Mouse (Mus musculus): ENCODE data around the gene Sptlc2.
A peak's percentile ranks its signal among the peaks of the same experiment; 100 is the strongest.

Gene Sptlc2

DNA sequence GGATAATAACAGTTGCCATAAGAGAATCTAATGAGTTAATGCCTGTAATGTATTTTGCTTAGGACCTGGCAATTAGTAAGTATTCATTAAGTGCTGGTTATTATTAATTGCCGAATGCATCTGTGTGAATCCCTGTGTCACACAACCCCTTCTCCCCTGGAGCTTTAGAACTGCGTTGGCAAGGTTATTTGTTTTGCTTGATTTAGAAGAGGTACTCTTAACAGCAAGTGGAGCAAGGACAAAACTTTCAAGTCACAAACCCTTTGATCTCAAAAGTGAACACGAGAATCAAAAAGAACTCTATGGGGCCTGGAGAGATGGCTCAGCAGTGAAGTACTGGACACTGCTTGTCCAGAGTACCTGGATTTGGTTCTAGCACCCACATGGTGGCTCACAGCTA lies 1.1 kb upstream of the Sptlc2 start:
- no peak for TF ChIP-seq POU5F1 (IDR thresholded peaks at IDR 0.05; ENCODE audit: borderline replicate concordance, low read length)
- TF ChIP-seq NANOG (IDR thresholded peaks at IDR 0.05; ENCODE audit: borderline replicate concordance, low read length), result no peak
- no peak for TF ChIP-seq CTCF (conservative IDR thresholded peaks at IDR 0.05; ENCODE audit: low read length)
- H3K9me3 ChIP-seq (ENCODE audit: low read length), result no peaks in the 10 kb centered on the region
- no peaks in the 10 kb centered on the region for H3K27me3 ChIP-seq (ENCODE audit: insufficient read depth, low read length)
- H3K4me3 ChIP-seq (replicated peaks; ENCODE audit: low read length), result no peak overlapping the region
- no peaks in the 10 kb centered on the region for H3K36me3 ChIP-seq (ENCODE audit: insufficient read depth, low read length)
- peaks cover 37% of the 10 kb centered on the region for H3K4me1 ChIP-seq (replicated peaks; ENCODE audit: low read depth, low read length)

DNA sequence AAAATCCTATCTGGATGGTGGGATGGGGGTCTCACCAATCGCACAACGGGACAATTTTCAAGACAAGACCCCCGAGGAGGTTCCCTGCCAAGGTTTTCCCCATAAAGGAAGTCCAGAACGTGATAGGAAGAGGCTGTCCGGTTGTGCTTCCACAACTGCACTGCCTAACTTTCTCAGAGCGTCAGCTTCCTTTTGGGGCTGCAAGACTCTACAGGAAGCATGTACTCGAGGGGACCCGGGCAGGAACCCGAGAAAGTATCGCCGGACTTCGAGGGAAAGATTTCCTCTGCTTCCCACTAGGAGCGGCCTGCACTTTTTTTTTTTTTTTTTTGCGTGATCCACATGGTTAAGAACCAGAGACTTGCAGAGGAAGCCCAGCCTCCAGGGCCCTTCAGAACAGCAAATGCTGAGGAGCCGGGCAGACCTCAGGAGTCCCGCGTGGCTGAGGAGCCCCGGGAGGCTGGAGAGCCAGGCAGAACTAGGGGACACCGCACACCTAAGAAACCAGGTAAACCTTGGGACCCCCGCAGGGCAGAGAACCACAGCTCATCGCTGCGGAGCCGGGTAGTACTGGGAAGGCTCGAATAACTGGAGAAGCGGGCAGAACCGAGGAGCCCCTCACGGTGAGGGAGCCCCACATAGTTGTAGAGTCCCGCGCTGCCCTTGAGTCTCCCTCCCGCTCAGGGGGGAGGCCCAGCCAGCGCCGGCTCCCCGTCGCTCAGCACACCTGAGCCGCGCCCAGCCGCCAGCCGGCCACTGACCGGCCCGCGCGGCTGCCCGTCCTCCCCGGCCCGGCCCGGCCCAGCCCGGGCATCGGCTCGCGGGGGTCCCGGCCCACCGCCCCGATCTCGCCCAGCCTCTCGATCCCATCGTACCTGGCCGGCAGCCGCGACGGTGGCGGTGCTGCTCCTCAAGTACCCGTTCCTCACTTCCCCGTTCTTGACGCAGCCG lies 709 bp downstream of the Sptlc2 start:
- TF ChIP-seq CTCF (conservative IDR thresholded peaks at IDR 0.05; ENCODE audit: low read length) (no peak), NANOG (IDR thresholded peaks at IDR 0.05; ENCODE audit: borderline replicate concordance, low read length) (no peak), POU5F1 (IDR thresholded peaks at IDR 0.05; ENCODE audit: borderline replicate concordance, low read length) (no peak)
- peak overlapping the region; percentile 96 for H3K4me3 ChIP-seq (replicated peaks; ENCODE audit: low read length)
- H3K27me3 ChIP-seq (ENCODE audit: insufficient read depth, low read length), result no peaks in the 10 kb centered on the region
- H3K9me3 ChIP-seq (ENCODE audit: low read length), result no peaks in the 10 kb centered on the region
- peaks cover 23% of the 10 kb centered on the region for H3K4me1 ChIP-seq (replicated peaks; ENCODE audit: low read depth, low read length)
- no peaks in the 10 kb centered on the region for H3K36me3 ChIP-seq (ENCODE audit: insufficient read depth, low read length)

DNA sequence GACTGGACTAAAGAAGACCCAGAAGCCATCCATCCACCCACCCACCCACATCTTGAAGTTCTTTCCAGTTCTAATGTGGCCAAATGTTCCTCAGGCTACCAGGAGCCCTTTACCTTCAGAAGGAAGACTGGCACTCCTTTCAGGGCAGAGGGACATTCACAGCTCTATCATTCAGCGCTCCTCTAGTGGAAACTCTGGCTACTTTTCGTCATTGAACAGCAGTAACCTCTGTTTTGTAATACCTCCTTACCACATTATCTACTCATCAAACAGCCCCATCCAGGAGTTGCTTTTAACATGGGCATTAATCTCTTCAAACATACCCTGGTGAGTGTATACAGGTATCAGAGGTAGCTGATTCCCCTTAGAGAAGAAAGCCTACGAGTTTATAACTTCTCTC lies 3.1 kb downstream of the Sptlc2 start:
- Histone ChIP-seq H3K4me1 (replicated peaks; ENCODE audit: low read depth, low read length) (peaks cover 27% of the 10 kb centered on the region), H3K36me3 (ENCODE audit: insufficient read depth, low read length) (peaks cover 5% of the 10 kb centered on the region; the same call in 1 of the 2 replicates), H3K9me3 (ENCODE audit: low read length) (no peaks in the 10 kb centered on the region), H3K4me3 (replicated peaks; ENCODE audit: low read length) (no peak overlapping the region), H3K27me3 (ENCODE audit: insufficient read depth, low read length) (no peaks in the 10 kb centered on the region)
- no peak for TF ChIP-seq CTCF (conservative IDR thresholded peaks at IDR 0.05; ENCODE audit: low read length)
- no peak for TF ChIP-seq POU5F1 (IDR thresholded peaks at IDR 0.05; ENCODE audit: borderline replicate concordance, low read length)
- TF ChIP-seq NANOG (IDR thresholded peaks at IDR 0.05; ENCODE audit: borderline replicate concordance, low read length), result no peak

DNA sequence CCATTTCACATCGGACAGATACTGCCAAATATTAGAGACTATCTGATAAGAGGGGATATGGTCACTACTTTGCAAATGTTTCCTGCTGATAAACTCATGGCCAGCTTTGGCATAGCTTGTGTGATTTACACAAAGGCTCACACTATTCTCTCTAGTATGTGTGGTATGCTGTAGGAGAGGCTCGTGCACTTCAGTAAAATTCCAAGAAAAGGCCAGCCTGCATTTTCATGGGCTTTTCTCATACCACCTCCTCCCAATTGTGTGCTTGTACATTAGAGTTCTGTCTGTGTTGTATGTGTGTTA lies 6.8 kb downstream of the Sptlc2 start:
- no peaks in the 10 kb centered on the region for H3K27me3 ChIP-seq (ENCODE audit: insufficient read depth, low read length)
- TF ChIP-seq NANOG (IDR thresholded peaks at IDR 0.05; ENCODE audit: borderline replicate concordance, low read length), result no peak
- TF ChIP-seq POU5F1 (IDR thresholded peaks at IDR 0.05; ENCODE audit: borderline replicate concordance, low read length), result no peak
- no peak for TF ChIP-seq CTCF (conservative IDR thresholded peaks at IDR 0.05; ENCODE audit: low read length)
- peaks cover 12% of the 10 kb centered on the region for H3K4me1 ChIP-seq (replicated peaks; ENCODE audit: low read depth, low read length)
- H3K36me3 ChIP-seq (ENCODE audit: insufficient read depth, low read length), result peaks cover 5% of the 10 kb centered on the region; the same call in 1 of the 2 replicates
- H3K9me3 ChIP-seq (ENCODE audit: low read length), result no peaks in the 10 kb centered on the region
- no peak overlapping the region for H3K4me3 ChIP-seq (replicated peaks; ENCODE audit: low read length)

DNA sequence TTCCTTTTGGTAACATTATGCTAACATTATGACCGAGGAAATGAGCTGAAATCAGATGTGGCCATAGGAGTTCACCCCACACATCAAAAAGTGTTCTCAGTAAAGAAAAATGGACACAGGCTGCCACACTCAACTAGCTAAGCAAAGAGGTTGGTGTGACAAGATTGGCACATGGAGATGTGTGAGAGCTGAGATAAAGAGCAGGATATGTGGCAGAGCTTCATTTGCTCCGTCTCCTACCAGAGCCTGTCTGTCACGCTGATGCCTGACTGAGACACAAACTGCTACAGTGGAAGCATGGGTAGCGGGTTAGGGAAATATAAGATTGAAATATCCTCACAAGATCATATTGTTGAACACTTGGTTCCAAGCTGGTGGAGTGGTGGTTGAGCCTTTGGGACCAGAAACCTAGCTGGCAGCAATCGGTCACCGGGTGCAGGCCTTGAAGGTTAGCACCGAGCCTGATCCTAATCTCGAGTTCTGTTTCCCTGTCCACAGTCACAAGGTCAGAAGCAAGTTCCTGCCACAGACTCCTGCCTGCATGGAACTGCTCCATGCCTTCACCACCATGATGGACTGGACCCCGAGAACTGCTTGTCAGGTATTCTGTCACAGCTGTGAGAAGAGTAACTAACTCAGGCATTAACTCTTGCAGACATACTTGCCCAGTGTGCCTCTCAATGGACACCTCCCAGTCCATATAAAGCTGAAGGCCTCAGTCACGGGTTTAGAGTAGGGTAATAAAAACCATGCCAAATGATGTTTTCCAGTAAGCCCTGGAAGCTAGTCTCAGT lies 7.4 kb downstream of the Sptlc2 start:
- Histone ChIP-seq H3K9me3 (ENCODE audit: low read length) (no peaks in the 10 kb centered on the region), H3K36me3 (ENCODE audit: insufficient read depth, low read length) (peaks cover 5% of the 10 kb centered on the region; the same call in 1 of the 2 replicates), H3K4me3 (replicated peaks; ENCODE audit: low read length) (no peak overlapping the region), H3K4me1 (replicated peaks; ENCODE audit: low read depth, low read length) (0 out of 2 replicates have a peak, but pooled peaks cover 7% of the 10 kb centered on the region), H3K27me3 (ENCODE audit: insufficient read depth, low read length) (no peaks in the 10 kb centered on the region)
- TF ChIP-seq CTCF (conservative IDR thresholded peaks at IDR 0.05; ENCODE audit: low read length) (no peak), NANOG (IDR thresholded peaks at IDR 0.05; ENCODE audit: borderline replicate concordance, low read length) (no peak), POU5F1 (IDR thresholded peaks at IDR 0.05; ENCODE audit: borderline replicate concordance, low read length) (no peak)

DNA sequence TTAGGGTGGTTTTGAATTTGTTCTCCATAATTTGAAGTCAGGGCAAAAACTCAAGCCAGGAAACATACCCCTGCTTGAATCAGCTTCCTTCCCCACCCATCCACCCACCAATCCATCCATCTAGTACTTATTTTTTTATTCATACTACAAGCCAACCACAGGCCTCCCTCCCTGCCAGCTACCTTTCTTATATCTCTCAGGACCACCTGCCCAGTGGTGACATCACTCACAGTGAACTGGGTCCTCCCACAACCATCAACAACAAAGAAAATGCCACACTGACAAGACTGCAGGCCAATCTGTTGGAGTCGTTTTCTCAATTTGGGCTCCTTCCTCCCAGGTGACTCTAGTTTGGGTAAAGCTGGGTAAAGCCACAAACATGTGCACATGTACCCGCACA lies 8.7 kb downstream of the Sptlc2 start:
- Histone ChIP-seq H3K27me3 (ENCODE audit: insufficient read depth, low read length) (no peaks in the 10 kb centered on the region), H3K36me3 (ENCODE audit: insufficient read depth, low read length) (peaks cover 7% of the 10 kb centered on the region; the same call in 1 of the 2 replicates), H3K4me3 (replicated peaks; ENCODE audit: low read length) (no peak overlapping the region), H3K4me1 (replicated peaks; ENCODE audit: low read depth, low read length) (0 out of 2 replicates have a peak, but pooled peaks cover 7% of the 10 kb centered on the region), H3K9me3 (ENCODE audit: low read length) (no peaks in the 10 kb centered on the region)
- TF ChIP-seq POU5F1 (IDR thresholded peaks at IDR 0.05; ENCODE audit: borderline replicate concordance, low read length), result no peak
- no peak for TF ChIP-seq CTCF (conservative IDR thresholded peaks at IDR 0.05; ENCODE audit: low read length)
- TF ChIP-seq NANOG (IDR thresholded peaks at IDR 0.05; ENCODE audit: borderline replicate concordance, low read length), result no peak

DNA sequence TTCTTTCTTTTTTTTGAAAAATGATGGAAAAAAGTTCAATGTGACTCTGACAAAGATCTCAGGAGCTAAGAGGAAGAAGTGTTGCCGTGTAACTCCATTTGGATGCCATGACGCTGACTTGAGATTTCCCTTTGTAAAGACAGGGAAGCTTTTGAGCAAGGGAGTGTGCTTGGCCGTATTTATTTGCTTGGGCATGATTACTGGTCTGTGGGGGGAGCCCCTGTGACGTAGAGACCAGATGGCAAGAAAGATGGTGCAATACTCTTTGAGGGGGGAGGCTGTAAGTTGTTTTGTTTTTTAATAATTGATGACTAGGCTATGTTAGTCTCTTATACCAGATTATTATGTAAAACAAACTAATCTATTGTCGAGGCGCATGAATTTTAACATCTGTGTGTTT lies 14.0 kb downstream of the Sptlc2 start:
- no peaks in the 10 kb centered on the region for H3K9me3 ChIP-seq (ENCODE audit: low read length)
- no peaks in the 10 kb centered on the region for H3K27me3 ChIP-seq (ENCODE audit: insufficient read depth, low read length)
- H3K36me3 ChIP-seq (ENCODE audit: insufficient read depth, low read length), result peaks cover 6% of the 10 kb centered on the region; the same call in 1 of the 2 replicates
- H3K4me1 ChIP-seq (replicated peaks; ENCODE audit: low read depth, low read length), result 0 out of 2 replicates have a peak, but pooled peaks cover 4% of the 10 kb centered on the region
- no peak for TF ChIP-seq POU5F1 (IDR thresholded peaks at IDR 0.05; ENCODE audit: borderline replicate concordance, low read length)
- TF ChIP-seq CTCF (conservative IDR thresholded peaks at IDR 0.05; ENCODE audit: low read length), result no peak
- TF ChIP-seq NANOG (IDR thresholded peaks at IDR 0.05; ENCODE audit: borderline replicate concordance, low read length), result no peak
- H3K4me3 ChIP-seq (replicated peaks; ENCODE audit: low read length), result no peak overlapping the region

DNA sequence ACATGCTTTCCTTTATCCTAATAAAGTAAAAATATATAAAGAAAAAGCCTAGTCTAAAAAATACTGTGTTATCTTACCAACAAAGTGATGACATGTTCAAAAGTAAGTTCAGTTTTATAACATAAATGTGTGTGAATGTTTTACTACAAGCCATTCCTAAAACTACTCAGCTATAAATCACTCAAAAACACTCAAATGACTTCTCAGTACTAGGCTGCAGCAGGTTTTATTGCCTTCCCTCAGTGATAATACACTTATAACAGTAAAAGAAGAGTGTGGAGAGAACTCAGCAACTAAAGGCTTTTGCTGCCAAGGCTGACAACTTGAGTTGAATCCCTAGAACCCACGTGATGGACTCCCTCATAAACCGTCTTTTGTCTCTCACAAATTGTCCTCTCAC lies 18.8 kb downstream of the Sptlc2 start:
- H3K4me1 ChIP-seq (replicated peaks; ENCODE audit: low read depth, low read length), result peaks cover 8% of the 10 kb centered on the region; the same call in 1 of the 2 replicates
- H3K9me3 ChIP-seq (ENCODE audit: low read length), result no peaks in the 10 kb centered on the region
- peaks cover 39% of the 10 kb centered on the region for H3K36me3 ChIP-seq (ENCODE audit: insufficient read depth, low read length)
- H3K27me3 ChIP-seq (ENCODE audit: insufficient read depth, low read length), result no peaks in the 10 kb centered on the region
- H3K4me3 ChIP-seq (replicated peaks; ENCODE audit: low read length), result no peak overlapping the region
- TF ChIP-seq POU5F1 (IDR thresholded peaks at IDR 0.05; ENCODE audit: borderline replicate concordance, low read length) (no peak), CTCF (conservative IDR thresholded peaks at IDR 0.05; ENCODE audit: low read length) (no peak), NANOG (IDR thresholded peaks at IDR 0.05; ENCODE audit: borderline replicate concordance, low read length) (no peak)

All from E14TG2a.4 (cell line).